In genomic region chr10:37140736-37141451, GRCm38 (mm10) we compare ENCODE assay signal across 8 mouse cellular contexts. TPM values are rescaled to one million over a fixed set of nuclear protein-coding genes. Genes with fewer than 3 reads are reported as not detected.
DNase-seq lines count a peak whose midpoint lies in the region; ATAC-seq and TF ChIP-seq lines count a peak whose summit lies in the region.

No protein-coding gene starts in this region.

- peak overlapping the region; percentile 100 for H3K9ac ChIP-seq in limb, embryonic 11.5 days (ENCODE audit: low read length)
- peak overlapping the region; percentile 98 for H3K9ac ChIP-seq in midbrain, embryonic 13.5 days (replicated peaks)

- no peak for TF ChIP-seq POLR2A in spleen, adult 2 months (IDR thresholded peaks at IDR 0.05; ENCODE audit: low read depth, low read length)

- H3K9me3 ChIP-seq in embryonic facial prominence, embryonic 10.5 days: no peaks in the 10 kb centered on the region
- no peaks in the 10 kb centered on the region for H3K9me3 ChIP-seq in limb, embryonic 11.5 days (ENCODE audit: control insufficient read depth, low read length)
- H3K9me3 ChIP-seq in midbrain, embryonic 13.5 days: no peaks in the 10 kb centered on the region

- ATAC-seq in limb, embryonic 11.5 days (ENCODE audit: insufficient number of reproducible peaks, low FRiP score, low TSS enrichment, low read depth): peak; percentile 92
- peak; percentile 95 for ATAC-seq in midbrain, embryonic 13.5 days
- no peak for ATAC-seq in megakaryocyte-erythroid progenitor cell, adult 5-6 weeks (replicated peaks; ENCODE audit: low FRiP score, low TSS enrichment, poor library complexity, severe bottlenecking)

- peaks cover 10% of the 10 kb centered on the region for H3K4me1 ChIP-seq in embryonic facial prominence, embryonic 10.5 days
- peaks cover 3% of the 10 kb centered on the region; the same call in 1 of the 2 replicates for H3K4me1 ChIP-seq in limb, embryonic 11.5 days (ENCODE audit: control insufficient read depth, insufficient read depth, low read length)
- H3K4me1 ChIP-seq in midbrain, embryonic 13.5 days (replicated peaks): peaks cover 8% of the 10 kb centered on the region
- no peaks in the 10 kb centered on the region; the same call in 1 of the 2 replicates for H3K4me1 ChIP-seq in spleen, adult 2 months (ENCODE audit: control insufficient read depth, insufficient read depth, insufficient read length)

- H3K27me3 ChIP-seq in embryonic facial prominence, embryonic 10.5 days (replicated peaks; ENCODE audit: low read depth, poor library complexity, severe bottlenecking): no peaks in the 10 kb centered on the region
- H3K27me3 ChIP-seq in limb, embryonic 11.5 days (ENCODE audit: control insufficient read depth, insufficient read depth, low read length): no peaks in the 10 kb centered on the region
- no peaks in the 10 kb centered on the region for H3K27me3 ChIP-seq in midbrain, embryonic 13.5 days
- no peaks in the 10 kb centered on the region for H3K27me3 ChIP-seq in spleen, adult 2 months (ENCODE audit: control insufficient read depth, insufficient read depth, low read length)

- H3K4me2 ChIP-seq in limb, embryonic 11.5 days (ENCODE audit: low read depth, severe bottlenecking): peak overlapping the region; percentile 85
- H3K4me2 ChIP-seq in midbrain, embryonic 13.5 days (replicated peaks): peak overlapping the region; percentile 64

- peak overlapping the region; percentile 90 for H3K4me3 ChIP-seq in embryonic facial prominence, embryonic 10.5 days
- peak overlapping the region; percentile 95 for H3K4me3 ChIP-seq in limb, embryonic 11.5 days (ENCODE audit: low read depth, low read length)
- H3K4me3 ChIP-seq in midbrain, embryonic 13.5 days (replicated peaks): peak overlapping the region; percentile 99
- H3K4me3 ChIP-seq in spleen, adult 2 months (ENCODE audit: extremely low read depth, insufficient read depth, insufficient read length): peak overlapping the region; percentile 65

- WGBS in embryonic facial prominence, embryonic 10.5 days: under 1% methylated on average over 45 of the region's 47 CpGs
- WGBS in limb, embryonic 11.5 days: under 1% methylated on average over 40 of the region's 47 CpGs
- under 1% methylated on average over 41 of the region's 47 CpGs for WGBS in midbrain, embryonic 13.5 days
- WGBS in spleen, adult 2 months: 1% methylated on average over 45 of the region's 47 CpGs

- peak; percentile 89 to 92 for DNase-seq in adrenal gland, postnatal 36 days
- DNase-seq in embryonic facial prominence, embryonic 10.5 days (ENCODE audit: low spot score): peak; percentile 99
- DNase-seq in heart, adult 18-20 months: peak; percentile 90 to 96
- peak; percentile 77 to 79 for DNase-seq in kidney, adult 8-10 months
- DNase-seq in limb, embryonic 11.5 days (ENCODE audit: low spot score): peak; percentile 97
- peak in 1 of 2 experiments; percentile 46 for DNase-seq in spleen, adult 2 months (ENCODE audit: low read depth in 1 of 2, low spot score in 2 of 2)

- H3K27ac ChIP-seq in embryonic facial prominence, embryonic 10.5 days (replicated peaks): peak overlapping the region; percentile 100
- H3K27ac ChIP-seq in limb, embryonic 11.5 days (replicated peaks; ENCODE audit: low read depth, low read length): peak overlapping the region; percentile 97
- peak overlapping the region; percentile 98 for H3K27ac ChIP-seq in midbrain, embryonic 13.5 days
- peak overlapping the region; percentile 24 for H3K27ac ChIP-seq in spleen, adult 2 months (ENCODE audit: insufficient read depth, low read length)

- TF ChIP-seq CTCF in spleen, adult 2 months (IDR thresholded peaks at IDR 0.05; ENCODE audit: extremely low read depth, insufficient read depth, insufficient read length, insufficient replicate concordance): no peak

- H3K36me3 ChIP-seq in embryonic facial prominence, embryonic 10.5 days (replicated peaks): peaks cover 10% of the 10 kb centered on the region
- H3K36me3 ChIP-seq in limb, embryonic 11.5 days (ENCODE audit: control insufficient read depth, insufficient read depth, low read length): peaks cover 2% of the 10 kb centered on the region; the same call in 1 of the 2 replicates
- H3K36me3 ChIP-seq in midbrain, embryonic 13.5 days: peaks cover 8% of the 10 kb centered on the region
- peaks cover 8% of the 10 kb centered on the region for H3K36me3 ChIP-seq in spleen, adult 2 months (ENCODE audit: control insufficient read depth, insufficient read depth, low read length)

RNA-seq across cellular contexts. Expression of gene Marcks, which starts 2.2 kb away (rescaled TPM):
- 10 to 100 TPM; 48.1 to 76.6 TPM for total RNA-seq in adrenal gland, postnatal 36 days (2021)
- 135 and 155 TPM in 2 replicates for polyA plus RNA-seq in embryonic facial prominence, embryonic 10.5 days (2016; fragmentation: Nextera tagmentation; extraction: Ambion mirVana)
- 10 to 100 TPM; 31.1 to 31.3 TPM for total RNA-seq in heart, adult 18-20 months (2021)
- polyA plus RNA-seq in limb, embryonic 11.5 days (2014; fragmentation: Nextera tagmentation; extraction: Ambion mirVana): 211 and 222 TPM in 2 replicates
- 277 and 290 TPM in 2 replicates for polyA plus RNA-seq in midbrain, embryonic 13.5 days (2015; fragmentation: Nextera tagmentation; extraction: Ambion mirVana)
- 30.1 and 46.9 TPM in 2 replicates for polyA plus RNA-seq in spleen, adult 2 months (2012; rRNA removed)
- total RNA-seq in megakaryocyte-erythroid progenitor cell, adult 5-6 weeks (2014; fragmentation: Nextera tagmentation): 1.1 and 2.2 TPM in 2 replicates
- 2.0 and 3.6 TPM in 2 replicates for total RNA-seq in megakaryocyte-erythroid progenitor cell, adult 5-6 weeks (2017)

Comparison
In these comparisons a context has a peak if more than half of its experiments do, and no peak if none do; other contexts are left out.
1. H3K27ac ChIP-seq: peak in every context shown above with its lines; median percentile 100 in embryonic facial prominence, embryonic 10.5 days; 98 in midbrain, embryonic 13.5 days; 97 in limb, embryonic 11.5 days; 24 in spleen, adult 2 months.